Mouse (Mus musculus) kidney, postnatal 0 days (tissue): ENCODE measurements around the gene Gkn2. TPM values are rescaled to one million over a fixed set of nuclear protein-coding genes. Genes with fewer than 3 reads are reported as not detected.

Experiments
- ATAC-seq: fragments of 200-750 bp; cut with Nextera tagmentation; replicated peaks from 2 replicates; pipeline ENCODE4 v1.8.0; 2017; ENCODE audit warnings: low read depth, moderate number of reproducible peaks, moderate TSS enrichment, moderate library complexity; ENCODE audit not compliant: low FRiP score
- DNase-seq: peaks from one replicate; pipeline ENCODE4 v3.0.0-alpha.2; 2016; ENCODE audit warnings: low spot score
- H3K27ac ChIP-seq: fragments of 300-500 bp; sonication (generic); 2 replicates; pipeline ENCODE4 v1.5.1; 2014; ENCODE audit warnings: mild to moderate bottlenecking
- H3K27me3 ChIP-seq: fragments of 300-500 bp; sonication (generic); 2 replicates; pipeline ENCODE4 v1.6.1; 2014; ENCODE audit warnings: low read length, mixed read lengths; ENCODE audit not compliant: insufficient read depth
- H3K36me3 ChIP-seq: fragments of 300-500 bp; sonication (generic); 2 replicates; pipeline ENCODE4 v1.6.1; 2014; ENCODE audit warnings: low read length, mixed read lengths; ENCODE audit not compliant: insufficient read depth
- H3K4me1 ChIP-seq: fragments of 300-500 bp; sonication (generic); replicated peaks from 2 replicates; pipeline ENCODE4 v1.6.1; 2014; ENCODE audit warnings: antibody characterized with exemption, low read length, mixed read lengths; ENCODE audit not compliant: insufficient read depth
- H3K4me2 ChIP-seq: fragments of 300-500 bp; sonication (generic); 2 replicates; pipeline ENCODE4 v1.6.1; 2014; ENCODE audit warnings: mild to moderate bottlenecking, low read length, moderate library complexity, mixed read lengths
- H3K4me3 ChIP-seq: fragments of 300-500 bp; sonication (generic); replicated peaks from 2 replicates; pipeline ENCODE4 v1.5.1; 2014; ENCODE audit warnings: low read depth, low read length
- H3K9ac ChIP-seq: fragments of 300-500 bp; sonication (generic); 2 replicates; pipeline ENCODE4 v1.6.1; 2014; ENCODE audit warnings: low read depth, low read length
- H3K9me3 ChIP-seq: fragments of 300-500 bp; sonication (generic); replicated peaks from 2 replicates; pipeline ENCODE4 v1.6.1; 2016; ENCODE audit warnings: low read length, inconsistent platforms, mixed read lengths
- CTCF ChIP-seq: IDR thresholded peaks from 2 replicates; pipeline ENCODE4 v1.5.1; 2016; ENCODE audit warnings: antibody characterized with exemption, low read depth, mild to moderate bottlenecking, moderate library complexity
- WGBS: fragments of 180-500 bp; shearing (Covaris S2); extraction: QIAGEN DNeasy Blood & Tissue Kit; methylation state at CpG from one replicate; pipeline ENCODE4 v1.1.7; 2014; 5-methylcytosine and 5-hydroxymethylcytosine counted together
- polyA plus RNA-seq: library from polyadenylated mRNA; unstranded; fragments of >200 nt; fragmentation: Nextera tagmentation; extraction: Ambion mirVana; gene quantifications from 2 replicates; pipeline ENCODE4 v1.2.1, GENCODE M21; 2015

Gkn2 gene
- polyA plus RNA-seq, 1 experiment from 2014 or later: not detected

- no peak overlapping the region for H3K4me3 ChIP-seq
- H3K27ac ChIP-seq: no peak overlapping the region
- ATAC-seq: peak; percentile 66
- H3K4me2 ChIP-seq: no peak overlapping the region
- H3K9me3 ChIP-seq: no peaks in the 10 kb centered on the region
- TF ChIP-seq CTCF: no peak
- WGBS: 71% methylated on average over 9 of the region's 9 CpGs
- H3K4me1 ChIP-seq: 0 out of 2 replicates have a peak, but pooled peaks cover 2% of the 10 kb centered on the region
- 0 out of 2 replicates have a peak, but pooled peaks cover 3% of the 10 kb centered on the region for H3K27me3 ChIP-seq
- H3K9ac ChIP-seq: no peak overlapping the region
- DNase-seq: peak; percentile 18
- no peaks in the 10 kb centered on the region for H3K36me3 ChIP-seq
These were observed 21.6 kb downstream of the Gkn2 start for GRCm38 (mm10) chr6:87394783-87395182.

- no peak overlapping the region for H3K27ac ChIP-seq
- ATAC-seq (no peak), DNase-seq (peak; percentile 85)
- no peaks in the 10 kb centered on the region for H3K9me3 ChIP-seq
- no peak overlapping the region for H3K4me2 ChIP-seq
- no peak overlapping the region for H3K9ac ChIP-seq
- WGBS: 1% methylated on average over 5 of the region's 5 CpGs
- H3K4me1 ChIP-seq: no peaks in the 10 kb centered on the region
- no peak overlapping the region for H3K4me3 ChIP-seq
- no peaks in the 10 kb centered on the region for H3K36me3 ChIP-seq
- H3K27me3 ChIP-seq: 0 out of 2 replicates have a peak, but pooled peaks cover 3% of the 10 kb centered on the region
- TF ChIP-seq CTCF: peak; percentile 99
These were observed 26.0 kb downstream of the Gkn2 start for GRCm38 (mm10) chr6:87399137-87399536.

- 53% methylated on average over 4 of the region's 4 CpGs for WGBS
- Histone ChIP-seq H3K9ac (no peak overlapping the region), H3K27ac (no peak overlapping the region), H3K4me3 (no peak overlapping the region), H3K4me2 (no peak overlapping the region), H3K9me3 (no peaks in the 10 kb centered on the region), H3K4me1 (no peaks in the 10 kb centered on the region), H3K27me3 (0 out of 2 replicates have a peak, but pooled peaks cover 3% of the 10 kb centered on the region), H3K36me3 (no peaks in the 10 kb centered on the region)
- no peak for TF ChIP-seq CTCF
- no peak for DNase-seq
- no peak for ATAC-seq
These were observed 26.9 kb downstream of the Gkn2 start for GRCm38 (mm10) chr6:87399886-87400566.

GRCm38 (mm10) chr6:87401456-87401855 lies 28.3 kb downstream of the Gkn2 start:
- Histone ChIP-seq H3K4me3 (no peak overlapping the region), H3K4me2 (no peak overlapping the region), H3K9ac (no peak overlapping the region), H3K9me3 (no peaks in the 10 kb centered on the region), H3K27me3 (0 out of 2 replicates have a peak, but pooled peaks cover 3% of the 10 kb centered on the region), H3K27ac (no peak overlapping the region), H3K36me3 (no peaks in the 10 kb centered on the region), H3K4me1 (no peaks in the 10 kb centered on the region)
- DNase-seq (no peak), ATAC-seq (no peak)
- WGBS: 61% methylated on average over 6 of the region's 6 CpGs
- no peak for TF ChIP-seq CTCF

GRCm38 (mm10) chr6:87412011-87412410 lies 38.9 kb downstream of the Gkn2 start:
- H3K4me3 ChIP-seq: no peak overlapping the region
- 36% methylated on average over 3 of the region's 3 CpGs for WGBS
- H3K4me1 ChIP-seq: no peaks in the 10 kb centered on the region
- H3K9me3 ChIP-seq: no peaks in the 10 kb centered on the region
- ATAC-seq (no peak), DNase-seq (no peak)
- no peaks in the 10 kb centered on the region for H3K27me3 ChIP-seq
- no peak for TF ChIP-seq CTCF
- H3K27ac ChIP-seq: no peak overlapping the region
- no peak overlapping the region for H3K9ac ChIP-seq
- no peaks in the 10 kb centered on the region for H3K36me3 ChIP-seq
- no peak overlapping the region for H3K4me2 ChIP-seq

- no peaks in the 10 kb centered on the region for H3K36me3 ChIP-seq
- no peak for TF ChIP-seq CTCF
- H3K27me3 ChIP-seq: no peaks in the 10 kb centered on the region
- H3K4me2 ChIP-seq: no peak overlapping the region
- H3K27ac ChIP-seq: no peak overlapping the region
- H3K4me1 ChIP-seq: no peaks in the 10 kb centered on the region
- ATAC-seq: no peak
- DNase-seq: peak; percentile 20
- no peak overlapping the region for H3K4me3 ChIP-seq
- 56% methylated on average over 7 of the region's 7 CpGs for WGBS
- H3K9ac ChIP-seq: no peak overlapping the region
- H3K9me3 ChIP-seq: no peaks in the 10 kb centered on the region
These were observed 49.1 kb downstream of the Gkn2 start for GRCm38 (mm10) chr6:87422304-87422703.
